Mouse (Mus musculus) spleen, postnatal 36 days (tissue): ENCODE results near the gene Msi2.

ENCODE experiments used
- DNase-seq, 2 experiments: peaks; one replicate each; pipeline ENCODE4 v3.0.0; 2022; ENCODE audit warnings: low spot score in 2 of 2, mixed read lengths in 1 of 2

The Msi2 gene

DNA sequence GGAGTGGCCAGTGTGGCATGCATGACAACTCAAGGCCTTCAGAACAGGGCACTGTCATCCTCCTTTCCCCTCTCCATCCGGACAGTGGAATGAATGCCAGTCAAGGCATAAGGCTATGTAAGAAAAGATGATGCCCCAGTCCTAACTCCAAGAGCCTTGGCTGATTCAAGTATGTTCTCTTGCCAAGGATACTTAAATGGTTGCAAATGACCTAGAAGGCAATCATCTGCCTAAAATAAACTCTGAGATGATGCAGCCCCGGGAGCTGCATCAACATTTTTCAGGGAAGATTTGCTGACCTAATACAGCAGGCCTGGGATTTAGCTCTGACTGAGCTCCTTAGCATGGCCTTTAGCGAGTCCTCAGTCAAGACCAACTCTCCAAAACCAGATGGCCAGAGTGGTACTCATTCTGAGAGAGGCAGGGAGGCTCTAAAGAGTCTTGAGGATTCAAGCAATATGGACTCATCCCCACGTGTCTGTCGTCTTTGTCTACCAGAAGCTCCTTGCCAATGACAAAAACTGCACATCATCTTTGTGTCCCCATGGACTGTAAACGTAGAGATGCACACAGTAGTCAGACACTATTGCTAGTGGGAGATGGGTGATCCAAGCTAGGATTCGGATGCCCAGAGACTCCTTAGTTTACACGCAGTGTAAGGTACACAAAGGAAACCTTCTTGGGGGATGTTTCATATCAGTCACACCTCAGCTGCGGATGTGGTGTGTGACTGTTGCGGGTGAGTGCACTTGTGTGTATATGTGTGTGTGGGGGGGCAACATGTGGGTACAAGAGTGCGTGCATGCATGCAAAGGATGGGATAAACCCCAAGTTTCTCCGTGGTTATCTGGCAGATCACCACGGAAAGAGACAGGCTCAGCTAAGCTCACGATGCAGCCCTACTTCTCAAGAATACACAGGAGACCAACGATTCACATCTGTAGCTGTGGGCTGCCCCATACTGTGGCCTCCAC, 176.4 kb downstream of the Msi2 start:
- no peak for DNase-seq

DNA sequence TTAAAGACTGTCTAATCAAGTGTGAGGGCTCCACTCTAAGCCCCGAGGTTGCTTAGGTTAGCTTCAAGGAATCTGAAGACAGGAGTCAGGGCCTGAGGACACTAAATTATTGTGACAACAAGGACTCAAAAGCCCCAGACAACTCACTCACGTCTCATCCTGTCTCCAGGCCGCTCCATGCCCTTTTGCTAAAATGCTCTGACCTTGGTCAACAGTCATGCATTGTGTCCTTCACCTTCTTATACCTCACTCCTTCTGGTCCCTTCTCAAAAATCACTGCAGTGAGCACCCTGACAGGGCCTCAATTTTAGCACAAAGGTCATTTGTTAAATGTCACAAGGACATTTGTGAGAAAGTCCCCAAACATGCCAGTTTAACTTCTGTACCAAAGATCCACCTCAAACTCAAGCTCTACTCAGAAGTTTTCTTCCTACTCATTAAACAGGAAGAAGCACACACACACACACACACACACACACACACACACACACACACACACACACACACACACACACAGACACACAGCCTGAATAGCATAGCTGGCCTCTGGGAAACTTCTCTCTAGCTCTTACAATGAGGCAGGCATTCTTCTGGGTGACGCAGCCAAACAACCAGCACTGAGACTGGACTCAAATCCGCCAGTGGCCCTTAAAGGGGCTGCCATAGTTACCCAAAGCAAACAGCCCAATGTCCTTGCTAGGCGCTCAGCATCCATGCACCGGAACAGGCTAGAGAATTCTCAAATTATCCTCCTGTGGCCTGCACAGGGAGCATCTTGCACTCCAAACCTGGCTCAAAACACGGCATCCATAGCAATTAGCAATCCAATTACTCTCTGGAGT, 178.5 kb downstream of the Msi2 start:
- no peak for DNase-seq

DNA sequence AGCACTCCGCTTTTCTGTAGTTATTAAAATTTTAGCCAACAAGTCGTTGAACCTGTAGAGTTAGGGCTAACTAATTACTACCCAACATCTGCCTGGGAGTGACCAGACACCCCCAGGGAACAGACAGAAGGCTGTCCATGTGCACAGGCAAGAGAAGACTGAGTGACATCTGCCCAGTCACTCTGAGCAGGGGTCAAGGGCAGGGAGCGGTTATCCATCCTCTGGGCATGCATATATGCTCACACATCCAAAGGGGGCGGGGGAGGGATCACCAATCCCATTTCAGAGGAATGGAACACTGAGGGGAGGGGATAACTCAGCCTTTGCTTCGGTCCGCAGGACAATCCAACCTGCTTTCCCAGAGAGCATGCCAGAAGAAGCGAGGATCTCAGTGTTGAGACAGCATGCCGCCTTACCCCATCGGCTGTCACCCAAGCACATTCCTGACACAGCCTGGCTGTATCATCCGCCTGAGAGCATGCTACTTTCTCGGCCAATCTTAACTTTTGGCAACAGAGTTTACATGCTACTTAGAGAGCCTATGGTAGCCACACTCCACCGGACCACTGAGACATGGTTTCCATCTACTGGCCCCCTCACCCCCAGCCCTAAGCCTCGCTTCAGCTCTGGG, 179.5 kb downstream of the Msi2 start:
- no peak for DNase-seq

DNA sequence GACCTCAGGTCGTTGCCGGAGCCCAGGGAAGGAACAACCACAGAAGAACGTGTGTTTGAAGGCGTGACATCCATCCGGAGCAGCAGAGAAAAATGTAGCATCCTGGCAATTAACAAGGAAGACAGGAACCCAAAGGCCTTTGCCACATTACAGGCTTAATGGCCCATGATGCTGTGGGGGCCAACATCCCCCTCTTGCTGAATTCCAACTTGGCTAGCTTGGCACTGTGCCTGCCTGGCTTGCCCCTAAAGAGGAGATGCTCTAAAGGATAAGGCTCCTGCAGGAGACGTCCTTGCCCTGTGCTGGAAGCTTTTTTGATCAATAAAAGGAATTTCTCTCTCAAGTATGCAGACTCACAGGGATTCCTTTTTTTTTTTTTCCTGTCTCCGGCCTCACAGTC, 181.0 kb downstream of the Msi2 start:
- DNase-seq: no peak

DNA sequence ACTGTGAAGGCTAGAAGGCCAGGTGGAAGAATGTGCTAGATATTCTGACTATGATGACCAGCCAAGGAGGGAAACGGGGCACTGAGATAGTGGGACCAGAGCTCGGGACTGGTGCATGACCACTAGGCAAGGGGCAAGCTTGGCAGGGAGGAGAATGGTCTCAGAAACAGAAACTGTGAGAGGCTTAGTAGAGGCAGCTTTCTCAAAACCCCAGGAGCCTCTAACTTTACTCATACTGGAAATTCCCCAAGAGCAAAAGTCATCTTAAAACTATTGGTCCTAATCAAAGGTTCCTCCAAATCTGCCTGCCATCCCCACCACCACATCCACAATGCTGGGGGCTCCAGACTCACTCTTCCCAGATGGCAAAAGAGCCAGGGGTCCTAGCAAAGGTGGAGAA, 181.5 kb downstream of the Msi2 start:
- DNase-seq: no peak

DNA sequence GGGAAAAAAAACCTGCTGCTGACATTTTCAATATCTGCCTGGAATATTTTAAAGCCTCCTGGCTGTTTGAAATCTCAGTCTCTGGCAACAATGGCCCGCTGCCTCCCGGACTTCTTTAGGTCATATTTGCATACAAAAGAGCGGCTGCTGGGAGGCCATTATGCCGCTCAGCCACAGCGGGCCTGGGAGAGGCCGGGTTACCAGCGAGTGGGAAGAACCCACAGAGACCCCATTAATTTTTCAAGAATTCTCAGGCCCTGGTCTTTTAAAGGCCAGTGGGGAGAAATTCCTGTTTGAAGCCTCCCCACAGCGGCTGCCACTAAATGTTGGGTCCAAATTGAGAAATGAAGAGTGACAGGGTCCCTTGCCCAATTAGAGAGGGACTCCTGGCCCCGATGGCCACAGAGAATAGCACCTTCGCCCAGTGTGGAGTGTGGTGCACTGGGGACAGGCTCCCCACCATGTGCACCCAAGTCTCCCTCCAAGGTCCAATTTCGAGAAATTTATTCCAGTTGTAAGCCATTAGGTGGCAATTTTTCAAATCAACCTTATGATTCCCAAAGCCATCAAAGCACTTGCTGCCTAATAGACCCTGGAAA, 183.9 kb downstream of the Msi2 start:
- no peak for DNase-seq

DNA sequence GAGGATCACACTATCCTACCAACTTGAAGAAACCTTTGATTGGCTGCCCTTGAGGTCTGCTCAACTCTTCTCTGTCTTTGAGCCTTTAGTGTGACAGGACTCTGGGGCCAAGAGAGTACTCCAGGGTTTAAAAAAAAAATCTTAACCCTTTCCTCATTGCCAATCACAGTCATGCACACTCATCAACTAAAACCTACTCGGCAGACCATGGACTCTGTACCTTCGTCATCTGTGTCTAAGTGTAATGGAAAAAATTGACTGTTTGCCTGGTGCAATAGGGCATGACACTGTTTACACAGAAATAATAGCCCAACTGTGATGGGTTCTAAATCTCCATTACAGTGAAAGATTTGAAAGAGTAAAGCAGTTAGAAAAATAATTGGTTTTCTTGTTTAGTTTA, 186.3 kb downstream of the Msi2 start:
- DNase-seq: no peak

DNA sequence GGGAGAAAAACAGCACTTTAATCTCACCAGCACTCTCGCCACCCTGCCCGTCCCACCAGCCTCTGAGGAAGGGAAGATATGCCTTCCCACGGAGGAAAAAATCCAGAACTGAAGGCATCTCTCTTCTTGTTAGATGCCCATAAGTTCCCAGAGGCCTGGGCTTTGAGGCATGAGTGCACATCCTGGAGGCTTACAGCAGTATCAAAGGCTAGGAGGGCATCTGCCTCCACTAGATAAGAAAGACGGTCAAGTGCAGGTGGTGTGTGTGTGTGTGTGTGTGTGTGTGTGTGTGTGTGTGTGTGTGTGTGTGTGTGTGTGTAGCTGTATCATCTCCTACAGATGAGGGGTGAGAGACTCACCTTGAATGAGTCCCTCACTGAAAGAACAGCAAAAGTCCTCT, 188.3 kb downstream of the Msi2 start:
- DNase-seq: no peak

DNA sequence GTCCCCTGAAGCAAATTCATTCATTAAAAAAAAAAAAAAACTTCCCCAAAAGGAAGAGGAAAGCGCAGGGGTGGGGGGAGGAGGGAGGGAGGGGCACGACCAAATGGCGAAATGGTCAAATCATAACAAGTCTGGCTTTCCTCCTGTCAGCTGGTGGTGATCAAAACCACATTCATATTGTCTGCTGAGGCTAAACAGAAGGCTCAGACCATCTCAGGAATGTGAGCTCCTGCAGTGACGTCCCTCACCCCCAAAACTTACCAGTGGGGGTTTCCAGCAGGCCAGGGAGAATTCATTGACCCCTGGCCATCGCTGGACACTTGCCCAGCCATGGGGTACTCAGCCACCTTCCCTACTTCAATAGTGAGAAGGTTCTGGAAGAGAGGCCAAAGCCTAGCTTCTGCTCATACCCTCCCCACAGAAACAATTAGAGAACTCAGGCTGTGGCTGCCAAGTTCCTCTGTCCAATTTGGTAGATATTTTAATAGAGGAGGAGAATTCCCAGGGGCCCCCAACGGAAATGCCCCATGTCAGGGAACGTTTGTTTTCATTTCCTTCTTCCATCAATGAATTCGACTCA, 189.7 kb downstream of the Msi2 start:
- peak in 1 of 2 experiments; percentile 31 for DNase-seq

DNA sequence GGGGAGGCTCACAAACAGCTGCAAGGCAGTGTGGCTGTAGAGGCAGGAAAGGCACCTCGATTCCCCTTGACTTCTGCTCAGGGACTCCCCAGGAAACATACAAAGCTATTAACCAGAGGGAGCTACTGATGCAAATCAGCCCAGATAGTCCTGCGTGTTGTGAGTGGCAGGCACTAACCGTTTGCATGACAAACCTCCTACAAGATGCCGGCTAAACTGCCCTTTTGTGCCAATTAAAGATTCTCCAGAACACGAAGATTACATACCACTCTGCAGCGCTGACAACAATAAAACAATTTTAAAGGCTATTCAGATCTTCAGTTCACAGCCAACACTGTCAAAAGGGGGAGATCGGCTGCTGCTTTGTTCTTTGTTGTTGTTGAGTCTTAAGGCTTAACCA, 191.6 kb downstream of the Msi2 start:
- peak; percentile 48 to 53 for DNase-seq

DNA sequence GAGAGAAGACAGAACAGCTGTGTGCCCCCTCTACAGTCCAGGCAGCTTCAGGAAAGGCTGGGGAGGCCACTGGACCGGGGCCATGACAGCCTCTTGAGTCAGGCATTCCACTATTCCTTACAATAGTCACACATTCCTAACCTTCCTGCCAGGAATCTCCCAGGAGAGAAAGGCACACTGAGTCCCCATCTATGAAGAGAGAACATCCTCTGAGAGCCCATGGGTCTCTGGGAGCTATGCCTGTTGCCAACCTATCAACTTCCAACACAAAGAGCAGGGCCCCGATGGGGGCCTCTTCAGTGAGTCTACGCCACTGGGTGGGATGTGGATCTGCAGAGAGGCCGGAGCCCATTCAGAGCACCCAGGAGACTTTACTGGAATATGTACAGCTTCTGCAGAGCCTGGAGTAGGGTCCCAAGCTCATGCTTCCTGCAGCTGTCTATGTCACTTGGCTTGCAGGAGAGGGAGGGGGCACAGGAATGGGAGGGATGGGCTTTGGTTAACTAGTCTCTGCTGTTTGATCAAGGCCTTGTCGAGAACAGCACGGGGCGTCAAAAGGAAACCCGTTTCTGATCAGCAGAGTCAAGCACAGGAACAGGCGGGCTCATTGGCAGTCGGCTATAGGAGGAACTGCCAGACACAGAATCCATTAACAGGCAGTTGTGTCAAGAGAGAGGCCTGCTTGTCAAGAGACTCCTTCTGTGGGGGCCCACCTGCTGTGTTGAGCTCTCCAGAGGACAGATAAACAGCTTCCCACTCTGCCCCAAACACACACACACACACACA, 193.3 kb downstream of the Msi2 start:
- DNase-seq: no peak

DNA sequence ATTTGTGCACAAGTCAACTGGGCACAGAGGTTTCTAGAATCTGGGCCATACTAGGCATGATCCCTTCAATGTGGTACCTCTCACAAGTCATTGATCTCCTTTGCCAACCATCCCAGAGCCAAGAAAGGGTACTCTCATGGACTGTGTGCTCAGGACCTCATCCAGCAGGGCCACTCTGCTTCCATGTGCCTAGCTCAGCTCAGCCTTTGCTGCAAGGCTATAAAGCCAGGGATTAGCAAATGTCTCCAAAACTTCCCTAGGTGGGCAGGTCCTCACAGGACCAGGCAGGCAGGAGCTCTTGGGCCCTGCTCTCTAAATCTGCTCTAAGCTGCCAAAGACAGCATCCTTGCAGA, 193.9 kb downstream of the Msi2 start:
- no peak for DNase-seq

DNA sequence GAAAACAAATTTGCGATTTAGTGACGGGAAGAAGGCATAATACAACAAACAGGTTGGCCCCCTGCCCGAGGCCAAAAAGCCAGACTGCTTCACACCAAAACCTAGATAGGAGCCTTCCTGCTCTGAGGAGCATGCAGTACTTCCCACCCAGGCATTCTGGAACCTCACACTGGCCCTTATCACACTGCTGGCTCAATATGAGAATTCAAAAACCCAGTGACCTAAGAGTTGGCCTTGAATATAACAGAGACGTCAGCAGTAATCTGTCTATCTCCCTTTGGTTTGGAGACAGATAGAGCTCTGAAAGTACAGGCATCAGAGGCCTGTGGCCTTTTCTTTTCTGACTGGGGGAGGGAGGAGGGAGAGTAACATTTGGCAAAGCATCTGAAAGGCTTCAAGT, 194.4 kb downstream of the Msi2 start:
- DNase-seq: no peak

DNA sequence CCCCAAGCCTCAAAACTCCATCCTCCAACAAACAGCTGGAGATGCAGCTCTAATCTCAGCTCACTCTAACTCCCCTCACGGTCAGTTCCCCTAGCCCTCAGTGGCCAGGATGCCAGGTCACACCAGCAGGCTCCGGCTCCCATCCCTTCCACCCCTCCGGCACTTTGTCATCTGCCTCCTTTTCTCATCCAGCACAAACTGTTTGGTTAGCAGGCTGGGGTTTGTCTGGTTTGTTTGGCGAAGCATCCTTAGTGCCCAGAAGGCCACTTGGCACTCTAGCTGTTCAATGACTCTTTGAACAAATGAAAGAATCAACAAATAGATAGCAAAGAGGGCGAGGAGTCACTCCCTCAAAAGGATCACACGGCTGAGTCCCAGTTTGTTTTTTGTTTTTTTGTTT, 194.8 kb downstream of the Msi2 start:
- no peak for DNase-seq

DNA sequence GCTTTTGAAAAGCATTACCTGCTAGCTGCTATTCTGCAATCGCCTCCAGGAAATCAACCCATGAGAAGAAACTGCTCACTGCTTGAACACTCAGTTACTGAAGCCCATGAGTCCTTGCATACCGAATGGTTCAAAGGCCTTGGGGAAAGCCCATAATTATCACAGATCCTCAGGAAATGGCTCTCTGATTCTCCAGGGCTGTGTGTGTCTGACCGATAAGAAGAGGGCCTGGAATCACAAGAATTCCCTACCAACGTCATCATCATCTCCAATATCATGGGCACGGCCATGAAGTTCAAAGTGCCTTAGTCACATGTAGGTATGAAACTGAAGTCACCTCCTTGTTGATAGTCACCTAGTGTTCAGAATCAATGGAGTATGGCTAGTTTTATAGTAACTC, 196.2 kb downstream of the Msi2 start:
- no peak for DNase-seq

DNA sequence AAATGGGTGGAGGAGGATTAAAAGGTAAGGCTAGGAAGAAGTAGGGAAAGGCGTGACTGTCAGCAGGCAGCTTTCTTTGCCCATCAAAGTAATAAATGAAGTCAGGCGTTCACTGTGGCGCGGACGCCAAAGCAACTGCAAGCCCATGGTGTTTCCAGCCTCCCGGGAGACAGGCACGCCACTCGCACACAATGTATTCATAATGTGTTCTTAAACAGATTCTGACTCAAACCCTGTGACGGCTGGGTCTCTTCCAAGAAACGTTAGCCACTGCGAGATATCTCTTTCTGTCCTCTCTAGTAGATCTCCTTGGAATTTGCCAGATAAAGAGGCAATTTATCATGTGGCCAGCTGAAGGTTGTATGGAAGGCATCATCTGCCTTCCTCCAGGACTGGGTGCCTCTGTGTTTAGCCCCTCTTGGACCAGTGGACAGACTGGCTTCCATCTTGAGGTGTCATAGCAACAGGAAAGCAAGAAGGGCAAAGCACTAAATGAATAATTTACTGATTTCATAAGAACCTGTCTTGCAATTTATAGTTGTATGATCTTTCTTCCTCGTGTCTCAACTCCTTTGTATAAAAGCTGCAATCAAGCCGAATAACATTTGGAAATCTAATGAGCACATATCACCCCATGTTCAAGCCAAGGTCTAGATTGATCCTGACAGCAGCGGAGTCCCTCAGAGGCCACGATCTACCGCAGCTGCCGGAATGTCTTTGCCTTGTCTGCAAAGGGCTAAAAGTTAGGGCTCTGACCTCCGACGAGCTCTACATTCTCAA, 197.2 kb downstream of the Msi2 start:
- DNase-seq: no peak

DNA sequence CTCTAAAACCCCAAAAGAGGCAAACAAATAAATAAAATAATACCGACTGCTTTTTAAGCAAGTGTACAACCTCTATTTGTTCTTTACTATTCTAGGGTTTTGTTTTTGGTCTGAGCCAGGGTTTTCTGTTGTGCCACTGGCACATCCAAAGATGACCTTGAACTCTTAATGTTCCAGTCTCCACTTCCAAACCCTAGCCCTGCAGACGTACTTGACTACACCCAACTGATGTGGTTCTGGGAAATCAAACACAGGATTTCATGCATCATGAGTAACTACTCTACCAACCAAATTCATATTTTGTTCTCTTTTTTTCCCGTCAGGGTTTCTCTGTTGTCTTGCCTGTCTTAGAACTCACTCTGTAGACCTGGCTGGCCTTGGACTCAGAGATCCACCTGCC, 200.0 kb downstream of the Msi2 start:
- no peak for DNase-seq

DNA sequence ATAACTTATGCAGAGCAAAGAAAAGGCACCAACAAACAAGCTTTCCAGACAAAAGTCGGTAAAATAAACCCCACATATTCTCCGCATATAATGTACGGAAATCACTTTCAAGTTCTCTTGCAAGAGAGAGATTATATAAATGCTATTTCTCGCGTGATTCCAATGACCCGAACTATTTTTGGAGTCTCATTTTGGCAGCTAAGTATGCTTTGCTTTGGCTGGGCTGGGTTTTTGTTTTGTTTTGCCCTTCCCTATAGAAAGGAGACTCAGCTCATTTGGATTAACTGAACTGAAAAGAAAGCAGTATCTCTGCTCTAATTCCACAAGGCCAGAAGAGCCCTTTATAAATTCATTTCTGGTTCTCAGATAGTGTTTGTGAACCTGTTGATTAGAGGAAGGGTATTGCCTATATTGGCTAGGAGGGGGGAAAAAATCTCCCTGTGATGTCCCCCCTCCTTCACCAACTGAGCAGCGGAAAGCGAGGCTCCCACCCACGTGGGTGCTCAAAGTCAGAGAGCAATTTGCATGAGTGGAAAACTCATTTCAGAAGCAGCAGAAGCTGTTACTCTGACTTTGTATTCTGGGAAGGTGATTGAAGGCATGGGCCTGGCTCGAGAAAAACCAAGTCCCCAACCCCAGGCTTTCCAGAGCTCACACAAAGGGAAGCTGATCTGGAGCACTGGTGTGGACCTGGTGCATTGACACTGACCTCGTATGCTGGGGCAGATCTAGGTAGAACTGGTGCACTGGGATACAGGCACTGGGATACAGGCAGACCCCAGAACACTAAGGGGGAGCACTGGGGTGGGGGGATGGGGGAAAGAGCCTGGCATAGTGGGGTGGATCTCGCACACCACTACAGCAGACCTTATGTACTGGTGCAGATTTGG, 201.5 kb downstream of the Msi2 start:
- no peak for DNase-seq
